Mouse (Mus musculus) forebrain, embryonic 12.5 days (tissue): ENCODE data around the gene Gemin7. TPM values are rescaled to one million over a fixed set of nuclear protein-coding genes. Genes with fewer than 3 reads are reported as not detected.
A peak's percentile ranks its signal among the peaks of the same experiment; 100 is the strongest.

Source experiments
- ATAC-seq: fragments of 200-750 bp; cut with Nextera tagmentation; 2 replicates; pipeline ENCODE4 v1.8.0; 2017; ENCODE audit warnings: moderate TSS enrichment; ENCODE audit not compliant: low FRiP score
- H3K27ac ChIP-seq: fragments of 300-500 bp; sonication (generic); 2 replicates; pipeline ENCODE4 v1.5.1; 2016; ENCODE audit warnings: mild to moderate bottlenecking
- H3K27me3 ChIP-seq: fragments of 300-500 bp; sonication (generic); 2 replicates; pipeline ENCODE4 v1.6.1; 2016; ENCODE audit warnings: mild to moderate bottlenecking
- H3K36me3 ChIP-seq: fragments of 300-500 bp; sonication (generic); replicated peaks from 2 replicates; pipeline ENCODE4 v1.6.1; 2016; ENCODE audit warnings: mild to moderate bottlenecking
- H3K4me1 ChIP-seq: fragments of 300-500 bp; sonication (generic); 2 replicates; pipeline ENCODE4 v1.6.1; 2016
- H3K4me2 ChIP-seq: fragments of 300-500 bp; sonication (generic); 2 replicates; pipeline ENCODE4 v1.6.1; 2016; ENCODE audit warnings: mild to moderate bottlenecking, moderate library complexity
- H3K4me3 ChIP-seq: fragments of 300-500 bp; sonication (generic); replicated peaks from 2 replicates; pipeline ENCODE4 v1.5.1; 2016; ENCODE audit warnings: mild to moderate bottlenecking
- H3K9ac ChIP-seq: fragments of 300-500 bp; sonication (generic); 2 replicates; pipeline ENCODE4 v1.6.1; 2016; ENCODE audit warnings: mild to moderate bottlenecking
- H3K9me3 ChIP-seq: fragments of 300-500 bp; sonication (generic); 2 replicates; pipeline ENCODE4 v1.6.1; 2016
- WGBS: fragments of 180-500 bp; shearing (Covaris S2); methylation state at CpG from one replicate; pipeline ENCODE4 v1.1.7; 2016; 5-methylcytosine and 5-hydroxymethylcytosine counted together
- polyA plus RNA-seq: library from polyadenylated mRNA; unstranded; fragments of >200 nt; fragmentation: Nextera tagmentation; extraction: Ambion mirVana; gene quantifications from 2 replicates; pipeline ENCODE4 v1.2.1, GENCODE M21; 2016

The Gemin7 gene
- polyA plus RNA-seq, 1 experiment from 2014 or later = 125 TPM

DNA sequence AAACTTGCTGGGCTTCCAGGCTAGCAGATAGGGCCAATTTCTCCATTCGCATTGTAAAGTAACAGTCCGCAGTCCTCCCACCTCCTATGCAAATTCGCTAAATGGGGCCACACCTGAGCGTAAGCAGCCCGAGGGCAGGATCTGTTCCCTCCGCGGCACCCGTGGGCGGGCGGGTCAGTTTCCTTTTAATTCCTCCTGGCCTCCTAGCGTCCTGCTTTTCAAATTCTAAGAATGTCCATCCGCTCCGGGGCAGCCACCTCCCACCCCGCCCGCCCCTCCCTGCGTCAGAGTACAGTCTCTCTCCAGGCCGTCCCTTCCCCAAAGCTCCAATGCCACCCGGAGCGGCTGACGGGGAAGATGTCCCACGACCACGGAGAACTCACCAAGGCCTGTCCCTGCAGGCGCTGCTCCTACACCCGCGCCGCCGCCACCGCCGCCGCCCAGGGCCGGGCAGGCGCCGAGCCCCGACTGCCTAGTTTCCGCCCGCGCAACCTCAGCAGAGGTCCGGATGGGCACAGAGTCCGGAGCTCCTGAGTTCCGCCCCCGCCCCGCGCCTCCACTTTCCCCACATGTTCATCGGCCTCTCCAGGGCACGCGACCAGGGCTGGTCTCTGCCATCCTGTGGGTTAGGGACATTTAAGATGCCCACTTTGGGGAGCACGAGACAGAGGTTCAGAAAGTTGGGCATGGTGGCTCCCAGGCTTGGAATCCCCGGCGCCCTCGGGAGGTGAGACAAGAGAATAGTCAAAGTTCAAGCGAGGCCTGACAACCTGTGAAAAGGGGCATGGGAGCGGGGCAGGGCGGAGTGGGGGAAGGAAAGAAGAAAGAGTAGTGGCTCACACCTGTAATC, 4.2 kb downstream of the Gemin7 start:
- Histone ChIP-seq H3K4me2 (peak overlapping the region; percentile 78), H3K9me3 (no peaks in the 10 kb centered on the region), H3K9ac (peak overlapping the region; percentile 80), H3K4me1 (peaks cover 34% of the 10 kb centered on the region), H3K27me3 (peaks cover 35% of the 10 kb centered on the region), H3K36me3 (peaks cover 10% of the 10 kb centered on the region), H3K27ac (peak overlapping the region; percentile 73), H3K4me3 (peak overlapping the region; percentile 79)
- ATAC-seq = peak; percentile 89
- WGBS = 1% methylated on average over 50 of the region's 53 CpGs

DNA sequence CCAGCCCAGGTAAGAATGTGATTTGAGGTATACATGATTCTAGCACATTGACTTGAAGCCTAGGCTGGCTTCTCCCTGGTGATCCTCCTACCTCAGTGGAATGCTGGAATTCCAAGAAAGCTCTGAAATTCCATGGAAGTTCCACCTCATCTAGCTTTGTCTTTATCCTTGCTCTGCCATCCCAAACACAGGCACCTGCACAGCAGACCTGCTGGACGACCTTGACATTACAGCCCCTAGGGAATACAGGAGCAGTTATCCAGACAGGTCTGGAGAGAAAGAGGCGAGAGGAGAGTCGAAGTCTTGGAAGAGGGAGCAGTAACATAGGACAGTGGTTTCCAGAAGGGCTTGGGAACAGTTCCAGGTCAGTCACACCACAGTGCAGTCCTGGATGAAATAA, 7.7 kb downstream of the Gemin7 start:
- H3K27ac ChIP-seq = no peak overlapping the region
- no peak for ATAC-seq
- H3K27me3 ChIP-seq = peaks cover 1% of the 10 kb centered on the region
- no peak overlapping the region; the same call in 1 of the 2 replicates for H3K4me3 ChIP-seq
- 84% methylated on average over 3 of the region's 3 CpGs for WGBS
- no peak overlapping the region for H3K4me2 ChIP-seq
- H3K9ac ChIP-seq = no peak overlapping the region
- peaks cover 32% of the 10 kb centered on the region for H3K36me3 ChIP-seq
- H3K4me1 ChIP-seq = peaks cover 22% of the 10 kb centered on the region
- H3K9me3 ChIP-seq = peaks cover 2% of the 10 kb centered on the region; the same call in 1 of the 2 replicates

DNA sequence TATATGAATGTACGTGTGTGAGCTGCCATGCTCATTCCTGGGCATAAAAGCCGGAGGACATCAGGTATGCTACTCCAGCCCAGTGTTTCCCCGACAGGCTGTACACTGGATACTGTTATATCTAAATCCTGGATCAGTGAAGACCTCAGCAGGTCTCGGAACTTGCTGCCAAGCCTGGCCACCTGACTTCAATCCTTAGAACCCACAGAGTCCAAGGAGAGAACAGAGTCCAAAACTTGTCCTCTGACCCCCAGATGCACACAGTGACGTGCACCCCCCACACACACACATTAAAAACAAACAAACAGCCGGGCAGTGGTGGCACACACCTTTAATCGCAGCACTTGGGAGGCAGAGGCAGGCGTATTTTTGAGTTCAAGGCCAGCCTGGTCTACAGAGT, 10.0 kb downstream of the Gemin7 start:
- H3K4me1 ChIP-seq = peaks cover 21% of the 10 kb centered on the region
- no peak overlapping the region for H3K4me3 ChIP-seq
- no peak overlapping the region for H3K27ac ChIP-seq
- no peak overlapping the region for H3K4me2 ChIP-seq
- no peak overlapping the region for H3K9ac ChIP-seq
- H3K36me3 ChIP-seq = peaks cover 39% of the 10 kb centered on the region
- 94% methylated on average over 8 of the region's 8 CpGs for WGBS
- ATAC-seq = no peak
- no peaks in the 10 kb centered on the region for H3K27me3 ChIP-seq
- H3K9me3 ChIP-seq = peaks cover 6% of the 10 kb centered on the region; the same call in 1 of the 2 replicates

GRCm38 (mm10) chr7:19565803-19566202, 11.6 kb downstream of the Gemin7 start:
- Histone ChIP-seq H3K36me3 (peaks cover 39% of the 10 kb centered on the region), H3K9ac (no peak overlapping the region), H3K4me1 (peaks cover 17% of the 10 kb centered on the region), H3K4me2 (no peak overlapping the region), H3K9me3 (peaks cover 6% of the 10 kb centered on the region; the same call in 1 of the 2 replicates), H3K27me3 (no peaks in the 10 kb centered on the region), H3K4me3 (no peak overlapping the region), H3K27ac (no peak overlapping the region)
- ATAC-seq = no peak
- 100% methylated on average over 2 of the region's 2 CpGs for WGBS

GRCm38 (mm10) chr7:19564455-19564854, 12.9 kb downstream of the Gemin7 start:
- H3K36me3 ChIP-seq = peaks cover 38% of the 10 kb centered on the region
- no peak overlapping the region for H3K9ac ChIP-seq
- peaks cover 30% of the 10 kb centered on the region for H3K4me1 ChIP-seq
- H3K9me3 ChIP-seq = peaks cover 6% of the 10 kb centered on the region; the same call in 1 of the 2 replicates
- H3K27ac ChIP-seq = no peak overlapping the region
- H3K4me2 ChIP-seq = no peak overlapping the region
- 90% methylated on average over 4 of the region's 4 CpGs for WGBS
- no peak overlapping the region for H3K4me3 ChIP-seq
- no peak for ATAC-seq
- H3K27me3 ChIP-seq = no peaks in the 10 kb centered on the region

GRCm38 (mm10) chr7:19563884-19564283, 13.5 kb downstream of the Gemin7 start:
- no peak for ATAC-seq
- 0 out of 2 replicates have a peak overlapping the region, but pooled peaks have one; percentile 99 for H3K4me2 ChIP-seq
- peaks cover 36% of the 10 kb centered on the region for H3K4me1 ChIP-seq
- WGBS = 83% methylated on average over 3 of the region's 3 CpGs
- H3K27me3 ChIP-seq = no peaks in the 10 kb centered on the region
- H3K27ac ChIP-seq = no peak overlapping the region
- H3K4me3 ChIP-seq = no peak overlapping the region
- H3K9me3 ChIP-seq = peaks cover 6% of the 10 kb centered on the region; the same call in 1 of the 2 replicates
- no peak overlapping the region for H3K9ac ChIP-seq
- H3K36me3 ChIP-seq = peaks cover 32% of the 10 kb centered on the region

DNA sequence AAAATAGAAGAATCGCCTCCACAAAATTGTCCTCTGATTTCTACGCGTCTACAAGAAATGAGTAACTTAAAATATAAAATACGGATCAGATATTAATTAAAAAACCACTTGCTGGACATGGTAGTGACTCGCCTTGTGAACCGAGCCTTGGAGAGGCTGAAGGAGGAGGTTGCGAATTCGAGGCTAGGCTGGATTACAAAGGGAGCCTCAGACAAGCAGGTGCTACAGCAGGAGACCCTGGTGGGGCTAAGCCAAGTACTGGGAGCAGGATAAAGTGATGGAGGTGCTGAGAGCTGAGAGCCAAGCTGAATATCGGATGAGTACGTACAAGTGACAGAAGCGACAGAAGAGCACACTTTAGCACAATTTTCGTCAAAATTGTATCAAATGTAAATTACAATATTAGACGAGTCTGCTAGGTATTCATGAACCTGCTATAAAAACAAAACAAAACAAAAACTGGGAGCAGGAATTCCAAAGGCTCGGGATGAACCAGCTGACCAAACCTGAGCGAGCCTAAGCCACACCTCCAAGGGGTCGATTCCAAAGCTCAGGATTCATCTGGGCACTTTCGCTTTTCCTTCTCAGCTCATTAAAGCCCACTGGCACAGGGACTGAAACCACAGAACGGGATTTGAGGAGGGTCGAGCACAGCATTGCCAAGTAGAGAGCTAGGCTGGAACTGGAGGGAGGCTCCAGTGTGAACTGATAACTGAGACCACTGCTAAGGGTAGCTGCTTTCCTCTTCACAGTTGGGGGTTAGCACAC, 14.6 kb downstream of the Gemin7 start, which contains the start of gene Ppp1r37:
TSS of gene Ppp1r37 (minus strand) at position 434 of the 768 bp plus-strand sequence.
- Histone ChIP-seq H3K27ac (peak within 1 kb of the TSS; percentile 92), H3K4me3 (peak within 1 kb of the TSS; percentile 98), H3K9me3 (peaks cover 6% of the 10 kb centered on the region; the same call in 1 of the 2 replicates), H3K9ac (peak within 1 kb of the TSS; percentile 96), H3K4me1 (peaks cover 46% of the 10 kb centered on the region), H3K36me3 (peaks cover 34% of the 10 kb centered on the region), H3K27me3 (no peaks in the 10 kb centered on the region), H3K4me2 (peak within 1 kb of the TSS; percentile 99)
- ATAC-seq = peak; percentile 48
- 2% methylated on average over 19 of the region's 19 CpGs for WGBS

DNA sequence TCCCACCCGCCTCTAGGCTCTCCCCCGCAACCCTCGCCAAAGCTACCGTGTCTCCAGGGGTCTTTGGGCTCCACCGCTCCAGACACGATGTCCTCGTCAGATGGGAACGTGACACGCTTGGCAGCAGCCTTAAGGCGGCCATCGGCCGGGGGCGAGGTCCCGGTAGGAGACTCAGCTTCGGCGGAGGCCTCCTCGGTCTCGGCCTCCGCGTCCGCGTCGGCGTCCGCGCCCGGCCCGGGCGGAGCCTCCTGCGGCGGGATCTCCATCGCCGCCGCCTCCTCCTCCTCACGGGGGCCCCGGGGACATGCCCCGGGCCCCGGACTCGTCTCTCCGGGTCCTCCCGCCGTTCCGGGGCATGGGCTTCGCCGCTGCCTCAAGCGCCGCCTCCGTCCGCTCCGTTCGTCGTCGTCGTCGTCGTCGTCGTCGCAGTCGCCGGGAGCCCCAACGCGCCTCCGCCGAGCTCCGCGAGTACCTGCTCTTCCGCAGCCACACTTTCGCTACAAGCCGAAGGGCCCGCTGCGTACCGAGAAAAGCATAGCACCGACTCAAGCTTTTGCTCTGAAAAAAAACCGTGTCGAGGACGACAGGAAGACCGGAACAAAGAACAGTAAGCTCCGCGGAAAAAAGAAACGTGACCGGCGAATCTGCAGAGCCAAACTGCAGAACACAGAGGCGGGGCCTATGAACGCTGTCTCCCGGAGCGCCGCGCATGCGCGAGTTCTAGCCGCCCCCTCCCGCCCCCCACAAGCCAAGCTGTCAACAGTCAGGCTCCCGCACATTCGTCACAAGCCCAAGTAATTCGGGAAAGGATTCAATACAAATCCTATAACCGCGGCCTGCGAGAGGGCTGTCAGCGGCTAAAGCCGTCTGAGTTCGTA, 15.4 kb downstream of the Gemin7 start:
- Histone ChIP-seq H3K4me3 (peak overlapping the region; percentile 98), H3K9ac (peak overlapping the region; percentile 96), H3K4me2 (peak overlapping the region; percentile 99), H3K36me3 (peaks cover 32% of the 10 kb centered on the region), H3K9me3 (peaks cover 6% of the 10 kb centered on the region; the same call in 1 of the 2 replicates), H3K27me3 (no peaks in the 10 kb centered on the region), H3K4me1 (peaks cover 46% of the 10 kb centered on the region), H3K27ac (peak overlapping the region; percentile 92)
- under 1% methylated on average over 101 of the region's 102 CpGs for WGBS
- peak; percentile 90 for ATAC-seq

- no peak for ATAC-seq
- H3K36me3 ChIP-seq = peaks cover 33% of the 10 kb centered on the region
- peak overlapping the region; percentile 98 for H3K4me3 ChIP-seq
- H3K27me3 ChIP-seq = no peaks in the 10 kb centered on the region
- peaks cover 46% of the 10 kb centered on the region for H3K4me1 ChIP-seq
- peak overlapping the region; percentile 96 for H3K9ac ChIP-seq
- H3K4me2 ChIP-seq = peak overlapping the region; percentile 99
- H3K27ac ChIP-seq = peak overlapping the region; percentile 92
- WGBS = under 1% methylated on average over 11 of the region's 11 CpGs
- H3K9me3 ChIP-seq = peaks cover 6% of the 10 kb centered on the region; the same call in 1 of the 2 replicates
These were observed 16.0 kb downstream of the Gemin7 start for GRCm38 (mm10) chr7:19561431-19561764.

DNA sequence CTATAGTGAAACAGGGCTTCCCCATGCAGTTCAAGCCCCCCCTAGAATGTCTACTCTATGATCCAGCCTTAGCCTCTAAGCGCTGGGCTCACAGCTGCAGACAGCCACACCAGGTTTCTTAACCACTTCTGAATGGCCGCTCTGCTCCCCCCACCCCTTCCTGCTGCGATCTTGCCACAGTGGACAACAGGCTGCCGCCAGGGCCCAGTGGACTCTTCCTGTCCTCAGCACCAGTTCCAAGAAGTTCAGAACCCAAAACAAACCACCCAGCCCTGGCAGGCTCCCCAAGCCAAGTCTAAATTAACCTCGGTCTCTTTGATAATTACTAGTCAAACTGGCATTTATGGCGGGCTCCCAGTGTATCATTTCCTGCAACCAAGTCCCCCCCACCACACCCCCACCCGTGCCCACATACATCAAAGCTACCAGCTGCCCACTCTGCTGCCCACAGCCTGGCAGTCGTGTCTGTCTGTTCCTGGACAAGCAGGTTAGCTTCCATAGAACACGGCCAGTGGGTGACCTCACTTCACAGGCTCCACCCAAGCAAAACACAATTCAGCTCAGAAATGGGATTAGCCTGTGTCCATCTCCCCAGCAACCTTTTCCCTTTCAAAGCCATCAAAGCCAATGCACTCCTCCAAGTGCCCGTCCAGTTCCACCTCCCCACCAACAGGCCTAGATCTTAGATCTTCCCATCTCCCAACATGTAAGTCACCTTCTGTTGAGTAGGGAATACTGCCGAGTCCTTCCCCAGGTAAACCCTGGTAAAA, 16.7 kb downstream of the Gemin7 start:
- Histone ChIP-seq H3K4me2 (peak overlapping the region; percentile 99), H3K27me3 (no peaks in the 10 kb centered on the region), H3K4me3 (peak overlapping the region; percentile 98), H3K9me3 (peaks cover 6% of the 10 kb centered on the region; the same call in 1 of the 2 replicates), H3K36me3 (peaks cover 32% of the 10 kb centered on the region), H3K9ac (peak overlapping the region; percentile 96), H3K4me1 (peaks cover 48% of the 10 kb centered on the region), H3K27ac (no peak overlapping the region)
- ATAC-seq = no peak
- 23% methylated on average over 11 of the region's 11 CpGs for WGBS

- ATAC-seq = no peak
- WGBS = 39% methylated on average over 2 of the region's 2 CpGs
- Histone ChIP-seq H3K9ac (0 out of 2 replicates have a peak overlapping the region, but pooled peaks have one; percentile 44), H3K4me3 (no peak overlapping the region), H3K36me3 (peaks cover 24% of the 10 kb centered on the region), H3K9me3 (no peaks in the 10 kb centered on the region), H3K4me2 (peak overlapping the region; percentile 99; the same call in 1 of the 2 replicates), H3K4me1 (peaks cover 48% of the 10 kb centered on the region), H3K27ac (no peak overlapping the region), H3K27me3 (no peaks in the 10 kb centered on the region)
These were observed 18.4 kb downstream of the Gemin7 start for GRCm38 (mm10) chr7:19558965-19559364.
